Comparison of ENCODE assay signal across 7 mouse cellular contexts in the genomic region with DNA sequence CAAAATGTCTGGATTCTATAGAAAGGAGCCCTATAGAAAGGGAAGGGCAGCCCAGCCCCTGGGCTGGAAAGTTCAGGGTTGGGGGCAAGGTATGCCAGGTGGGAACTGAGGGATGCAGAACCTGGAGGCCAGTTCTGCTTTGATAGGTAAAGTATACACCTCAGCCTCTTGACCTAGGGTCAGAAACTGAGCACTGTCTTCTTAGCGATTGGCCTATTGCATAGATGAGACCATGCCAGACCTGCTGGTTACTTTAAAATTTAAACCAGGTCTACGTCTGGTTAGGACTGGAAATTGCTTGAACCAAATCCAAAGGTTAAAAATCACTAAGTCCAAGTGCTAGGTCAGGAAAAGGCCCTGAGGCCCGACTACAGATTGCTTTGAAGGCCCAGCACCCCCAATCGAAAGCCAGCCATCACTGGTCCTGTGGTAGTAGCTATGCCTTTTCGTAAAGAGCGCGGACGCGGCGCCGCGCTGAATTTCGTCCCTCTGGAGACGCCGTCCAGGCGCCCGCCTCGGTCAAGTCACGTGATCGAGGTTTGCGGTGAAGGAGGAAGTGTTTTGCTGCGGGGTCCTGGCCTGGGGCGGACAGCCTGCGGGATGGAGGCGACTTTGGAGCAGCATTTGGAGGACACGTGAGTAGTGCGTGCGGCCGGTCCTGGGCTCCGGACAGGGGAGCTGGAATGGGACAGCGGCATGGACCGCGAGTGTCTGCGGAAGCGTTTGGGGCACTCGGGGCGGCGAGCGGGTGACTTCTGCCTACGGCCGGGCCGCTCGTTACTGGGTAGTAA. TPM values are rescaled to one million over a fixed set of nuclear protein-coding genes. Genes with fewer than 3 reads are reported as not detected.
A peak's percentile ranks its signal among the peaks of the same experiment; 100 is the strongest.
DNase-seq lines count a peak whose midpoint lies in the region; ATAC-seq lines count a peak whose summit lies in the region.

Gene Lamtor5, plus strand, starts transcription at position 380 of the 791 bp plus-strand sequence.

- WGBS in intestine, embryonic 16.5 days = 3% methylated on average over 43 of the region's 43 CpGs
- WGBS in midbrain, embryonic 11.5 days = 3% methylated on average over 43 of the region's 43 CpGs

- peak within 1 kb of the TSS; percentile 98 for H3K4me3 ChIP-seq in intestine, embryonic 16.5 days (ENCODE audit: low read length)
- H3K4me3 ChIP-seq in midbrain, embryonic 11.5 days (ENCODE audit: low read depth, low read length) = peak within 1 kb of the TSS; percentile 91

- H3K9me3 ChIP-seq in intestine, embryonic 16.5 days (ENCODE audit: control insufficient read depth, low read length) = no peaks in the 10 kb centered on the region
- H3K9me3 ChIP-seq in midbrain, embryonic 11.5 days (ENCODE audit: control insufficient read depth, low read length) = no peaks in the 10 kb centered on the region

- peak; percentile 87 for ATAC-seq in intestine, embryonic 16.5 days
- ATAC-seq in midbrain, embryonic 11.5 days (ENCODE audit: low FRiP score) = peak; percentile 93

- peak within 1 kb of the TSS; percentile 88 for H3K9ac ChIP-seq in intestine, embryonic 16.5 days (ENCODE audit: low read depth, low read length)
- H3K9ac ChIP-seq in midbrain, embryonic 11.5 days (ENCODE audit: low read length) = peak within 1 kb of the TSS; percentile 83

- peaks cover 11% of the 10 kb centered on the region for H3K4me1 ChIP-seq in intestine, embryonic 16.5 days (ENCODE audit: control insufficient read depth, insufficient read depth, low read length)
- peaks cover 8% of the 10 kb centered on the region for H3K4me1 ChIP-seq in midbrain, embryonic 11.5 days (ENCODE audit: control insufficient read depth, insufficient read depth, low read length)

- peak; percentile 93 for DNase-seq in adrenal gland, adult 2 months
- DNase-seq in embryo, embryonic 11.5 days (ENCODE audit: low read depth, low spot score) = peak; percentile 85
- peak; percentile 81 to 91 for DNase-seq in gastrocnemius, postnatal 4 days (ENCODE audit: low spot score in 2 of 2)
- peak; percentile 93 to 95 for DNase-seq in left cerebral cortex, postnatal 36 days (ENCODE audit: low spot score in 2 of 2)
- peak; percentile 99 for DNase-seq in midbrain, embryonic 11.5 days (ENCODE audit: low spot score, missing footprints)
- DNase-seq in skeletal muscle tissue, adult 2 months (ENCODE audit: low read depth, low spot score) = peak; percentile 79

- intact Hi-C loops in left cerebral cortex, postnatal 36 days (cut with DNase I) = loop anchor here (2.0 to 5.0 kb wide), 2 partner anchors 54 to 182 kb away; partner anchors contain the start of gene Rbm15

- no peaks in the 10 kb centered on the region for H3K27me3 ChIP-seq in intestine, embryonic 16.5 days (replicated peaks; ENCODE audit: control insufficient read depth, insufficient read depth, low read length)
- no peaks in the 10 kb centered on the region for H3K27me3 ChIP-seq in midbrain, embryonic 11.5 days (ENCODE audit: control insufficient read depth, insufficient read depth, low read length)

- H3K4me2 ChIP-seq in intestine, embryonic 16.5 days (ENCODE audit: low read depth, low read length) = peak within 1 kb of the TSS; percentile 68
- peak within 1 kb of the TSS; percentile 53 for H3K4me2 ChIP-seq in midbrain, embryonic 11.5 days

- H3K36me3 ChIP-seq in intestine, embryonic 16.5 days (ENCODE audit: control insufficient read depth, insufficient read depth, low read length) = peaks cover 7% of the 10 kb centered on the region; the same call in 1 of the 2 replicates
- H3K36me3 ChIP-seq in midbrain, embryonic 11.5 days (ENCODE audit: control insufficient read depth, insufficient read depth, low read length) = peaks cover 3% of the 10 kb centered on the region; the same call in 1 of the 2 replicates

- peak within 1 kb of the TSS; percentile 33 for H3K27ac ChIP-seq in intestine, embryonic 16.5 days (ENCODE audit: low read length)
- H3K27ac ChIP-seq in midbrain, embryonic 11.5 days (ENCODE audit: low read depth, low read length) = no peak within 1 kb of the TSS

RNA-seq across cellular contexts. Expression of gene Lamtor5, which starts in this region (rescaled TPM):
- total RNA-seq in adrenal gland, adult 2 months (2021) = 10 to 100 TPM; 76.7 to 86.5 TPM
- 36.5 and 47.4 TPM in 2 replicates for polyA plus RNA-seq in adrenal gland, adult 2 months (2012; rRNA removed)
- total RNA-seq in gastrocnemius, postnatal 4 days (2021) = 10 to 100 TPM; 56.2 to 57.1 TPM
- 208 and 217 TPM in 2 replicates for polyA plus RNA-seq in intestine, embryonic 16.5 days (2015; fragmentation: Nextera tagmentation; extraction: Ambion mirVana)
- 10 to 100 TPM; 64.6 to 66.8 TPM for total RNA-seq in left cerebral cortex, postnatal 36 days (2021)
- 195 and 198 TPM in 2 replicates for polyA plus RNA-seq in midbrain, embryonic 11.5 days (2014; fragmentation: Nextera tagmentation; extraction: Ambion mirVana)
